Mouse (Mus musculus): ENCODE results near the gene Irgc1. TPM values are rescaled to one million over a fixed set of nuclear protein-coding genes. Genes with fewer than 3 reads are reported as not detected.

Irgc1 gene
- total RNA-seq, 4 experiments from 2014 or later, result not detected

- peak; percentile 97 for DNase-seq
Measured at GRCm38 (mm10) chr7:24399256-24400081, 52.6 kb downstream of the Irgc1 start, which contains the start of gene Smg9. Gene Smg9, plus strand, starts transcription at chr7:24399619.

GRCm38 (mm10) chr7:24398364-24398913 lies 53.7 kb downstream of the Irgc1 start:
- no peak for DNase-seq

GRCm38 (mm10) chr7:24396832-24397231 lies 55.3 kb downstream of the Irgc1 start:
- DNase-seq, result no peak

- no peak for DNase-seq
Measured at GRCm38 (mm10) chr7:24394475-24395161, 57.5 kb downstream of the Irgc1 start.

GRCm38 (mm10) chr7:24394054-24394453 lies 58.0 kb downstream of the Irgc1 start:
- no peak for DNase-seq

- DNase-seq, result no peak
Measured at GRCm38 (mm10) chr7:24391687-24392086, 60.4 kb downstream of the Irgc1 start.

GRCm38 (mm10) chr7:24391077-24391476 lies 61.0 kb downstream of the Irgc1 start:
- DNase-seq, result no peak

- no peak for DNase-seq
Measured at GRCm38 (mm10) chr7:24390512-24390911, 61.6 kb downstream of the Irgc1 start.

GRCm38 (mm10) chr7:24389516-24390187 lies 62.4 kb downstream of the Irgc1 start:
- DNase-seq, result no peak

GRCm38 (mm10) chr7:24387059-24387556 lies 65.0 kb downstream of the Irgc1 start:
- DNase-seq, result peak; percentile 94

- DNase-seq, result peak; percentile 50
Measured at GRCm38 (mm10) chr7:24384827-24385226, 67.3 kb downstream of the Irgc1 start.

GRCm38 (mm10) chr7:24384070-24384469 lies 68.0 kb downstream of the Irgc1 start:
- DNase-seq, result no peak

- DNase-seq, result no peak
Measured at GRCm38 (mm10) chr7:24382730-24383372, 69.2 kb downstream of the Irgc1 start.

Other genes with a start within 250 kb of the Irgc1 start
- 10 to 100 TPM in 3 of 4 experiments, 1 to 10 TPM in 1; 8.4 to 13.1 (median 12.2) TPM for gene Zfp111, start 240.9 kb downstream of the Irgc1 start, total RNA-seq (2022)
- gene Zfp109, start 214.7 kb downstream of the Irgc1 start, total RNA-seq (2022), result 1 to 10 TPM; 4.0 to 4.8 (median 4.3) TPM
- gene Zfp108, start 197.5 kb downstream of the Irgc1 start, total RNA-seq (2022), result 1 to 10 TPM; 2.9 to 5.6 (median 4.1) TPM
- gene Zfp93, start 181.9 kb downstream of the Irgc1 start, total RNA-seq (2022), result 1 to 10 TPM; 4.4 to 9.0 (median 5.8) TPM
- gene Zfp61, start 151.1 kb downstream of the Irgc1 start, total RNA-seq (2022), result 10 to 100 TPM in 3 of 4 experiments, 1 to 10 TPM in 1; 7.9 to 19.1 (median 13.4) TPM
- gene Zfp94, start 135.6 kb downstream of the Irgc1 start, total RNA-seq (2022), result 10 to 100 TPM in 1 of 4 experiments, 1 to 10 TPM in 3; 4.8 to 10.1 (median 7.0) TPM
- under 1 TPM in 1 of 4 experiments, not detected in 3; 0.70 TPM for gene Tescl, start 118.4 kb downstream of the Irgc1 start, total RNA-seq (2022)
- gene Lypd5, start 103.1 kb downstream of the Irgc1 start, total RNA-seq (2022), result not detected
- gene Kcnn4, start 82.0 kb downstream of the Irgc1 start, total RNA-seq (2022), result 1 to 10 TPM in 2 of 4 experiments, under 1 TPM in 2; 0.70 to 2.0 (median 1.2) TPM
- 10 to 100 TPM; 20.2 to 39.0 (median 25.9) TPM for gene Smg9, start 52.7 kb downstream of the Irgc1 start, total RNA-seq (2022)
- gene Plaur, start 10.2 kb upstream of the Irgc1 start, total RNA-seq (2022), result 10 to 100 TPM in 3 of 4 experiments, 1 to 10 TPM in 1; 9.6 to 19.2 (median 10.2) TPM
- 1 to 10 TPM; 3.1 to 4.7 (median 4.1) TPM for gene Cadm4, start 29.7 kb upstream of the Irgc1 start, total RNA-seq (2022)
- 1 to 10 TPM; 4.9 to 7.3 (median 5.6) TPM for gene Zfp428, start 54.7 kb upstream of the Irgc1 start, total RNA-seq (2022)
- not detected for gene AC161166.1, start 60.2 kb upstream of the Irgc1 start, total RNA-seq (2022)
- gene Irgq, start 78.4 kb upstream of the Irgc1 start, total RNA-seq (2022), result 10 to 100 TPM; 26.7 to 30.9 (median 27.8) TPM
- not detected for gene Pinlyp, start 93.8 kb upstream of the Irgc1 start, total RNA-seq (2022)
- gene Xrcc1, start 94.0 kb upstream of the Irgc1 start, total RNA-seq (2022), result 10 to 100 TPM; 39.2 to 55.5 (median 46.6) TPM
- 10 to 100 TPM; 32.4 to 44.0 (median 39.1) TPM for gene Ethe1, start 135.2 kb upstream of the Irgc1 start, total RNA-seq (2022)
- gene Zfp575, start 135.3 kb upstream of the Irgc1 start, total RNA-seq (2022), result under 1 TPM; 0.20 to 0.59 (median 0.38) TPM
- gene Phldb3, start 158.5 kb upstream of the Irgc1 start, total RNA-seq (2022), result 10 to 100 TPM in 2 of 4 experiments, 1 to 10 TPM in 2; 6.2 to 12.9 (median 9.9) TPM
- gene Lypd3, start 184.3 kb upstream of the Irgc1 start, total RNA-seq (2022), result under 1 TPM in 3 of 4 experiments, not detected in 1; 0.34 to 0.96 (median 0.66) TPM
- not detected for gene Tex101, start 224.4 kb upstream of the Irgc1 start, total RNA-seq (2022)